Mouse (Mus musculus): Measurements from ENCODE around the gene Cdk14.

- TF ChIP-seq USF1 (IDR thresholded peaks at IDR 0.05; ENCODE audit: low read depth) (no peak), POLR2A (IDR thresholded peaks at IDR 0.05; ENCODE audit: insufficient read length, low read depth) (peak; percentile 40), TCF12 (IDR thresholded peaks at IDR 0.05; ENCODE audit: insufficient read depth, poor library complexity, severe bottlenecking) (no peak), REST (IDR thresholded peaks at IDR 0.05; ENCODE audit: insufficient read depth, insufficient read length) (no peak), SRF (IDR thresholded peaks at IDR 0.05; ENCODE audit: control insufficient read depth, insufficient read length, low read depth) (no peak)
Observed at GRCm38 (mm10) chr5:5380731-5381718, 39.1 kb downstream of the Cdk14 start.
